Mouse (Mus musculus): ENCODE measurements around the gene Gfod2.

Gene Gfod2

GRCm38 (mm10) chr8:105758277-105759108 is at the start of gene Gfod2:
Gene Gfod2, minus strand, starts transcription at chr8:105758664.
- peak; percentile 97 for DNase-seq

GRCm38 (mm10) chr8:105807766-105808165 is 49.3 kb upstream of the Gfod2 start:
- DNase-seq: peak; percentile 34

- DNase-seq: no peak
These were observed 47.5 kb upstream of the Gfod2 start for GRCm38 (mm10) chr8:105805964-105806363.

- no peak for DNase-seq
These were observed 46.9 kb upstream of the Gfod2 start for GRCm38 (mm10) chr8:105805346-105805745.

GRCm38 (mm10) chr8:105804797-105805196 is 46.3 kb upstream of the Gfod2 start:
- no peak for DNase-seq

- no peak for DNase-seq
These were observed 42.9 kb upstream of the Gfod2 start for GRCm38 (mm10) chr8:105801153-105801904.

GRCm38 (mm10) chr8:105799091-105799812 is 40.8 kb upstream of the Gfod2 start:
- DNase-seq: peak; percentile 95

- DNase-seq: no peak
These were observed 39.9 kb upstream of the Gfod2 start for GRCm38 (mm10) chr8:105798408-105798807.

GRCm38 (mm10) chr8:105795785-105796184 is 37.3 kb upstream of the Gfod2 start:
- DNase-seq: peak; percentile 49

GRCm38 (mm10) chr8:105794009-105794598 is 35.6 kb upstream of the Gfod2 start:
- peak; percentile 61 for DNase-seq

GRCm38 (mm10) chr8:105793331-105793730 is 34.9 kb upstream of the Gfod2 start:
- no peak for DNase-seq

- no peak for DNase-seq
These were observed 31.2 kb upstream of the Gfod2 start for GRCm38 (mm10) chr8:105789626-105790025.

GRCm38 (mm10) chr8:105788927-105789326 is 30.5 kb upstream of the Gfod2 start:
- DNase-seq: no peak

- peak; percentile 89 for DNase-seq
These were observed 29.8 kb upstream of the Gfod2 start for GRCm38 (mm10) chr8:105788241-105788640.

GRCm38 (mm10) chr8:105780298-105780697 is 21.8 kb upstream of the Gfod2 start:
- DNase-seq: no peak

GRCm38 (mm10) chr8:105777833-105778232 is 19.4 kb upstream of the Gfod2 start:
- no peak for DNase-seq

- no peak for DNase-seq
These were observed 16.0 kb upstream of the Gfod2 start for GRCm38 (mm10) chr8:105774498-105774897.

GRCm38 (mm10) chr8:105773441-105773861 is 15.0 kb upstream of the Gfod2 start:
- DNase-seq: no peak

- no peak for DNase-seq
These were observed 13.1 kb upstream of the Gfod2 start for GRCm38 (mm10) chr8:105771398-105772175.

GRCm38 (mm10) chr8:105770609-105771008 is 12.1 kb upstream of the Gfod2 start:
- DNase-seq: peak; percentile 50

- no peak for DNase-seq
These were observed 10.2 kb upstream of the Gfod2 start for GRCm38 (mm10) chr8:105768485-105769257.
